Mouse (Mus musculus): ENCODE data around the gene Cask. TPM values are rescaled to one million over a fixed set of nuclear protein-coding genes. Genes with fewer than 3 reads are reported as not detected.

Cask gene
- polyA plus RNA-seq (2012; rRNA removed) = 1.3 and 1.9 TPM in 2 replicates

GRCm38 (mm10) chrX:13851285-13851684 is at the start of gene Cask:
Gene Cask, minus strand, starts transcription at chrX:13851367.
- TF ChIP-seq CTCF (IDR thresholded peaks at IDR 0.05; ENCODE audit: borderline replicate concordance, control insufficient read depth, extremely low read depth, insufficient read depth, low read length, poor library complexity) (no peak), POLR2A (IDR thresholded peaks at IDR 0.05; ENCODE audit: control insufficient read depth, extremely low read depth, insufficient read depth, low read length, poor library complexity) (no peak)
- no peak within 1 kb of the TSS for H3K4me3 ChIP-seq (ENCODE audit: control insufficient read depth, insufficient read depth, low read length)
- H3K27me3 ChIP-seq (ENCODE audit: control insufficient read depth, insufficient read depth, low read length) = no peaks in the 10 kb centered on the region
- no peaks in the 10 kb centered on the region for H3K36me3 ChIP-seq (ENCODE audit: control insufficient read depth, insufficient read depth, low read length)
- no peak for DNase-seq
- H3K27ac ChIP-seq (ENCODE audit: control insufficient read depth, insufficient read depth, low read length) = no peak within 1 kb of the TSS
- 62% methylated on average over 4 of the region's 4 CpGs for WGBS
- H3K4me1 ChIP-seq (replicated peaks; ENCODE audit: control insufficient read depth, insufficient read depth, low read length) = no peaks in the 10 kb centered on the region; the same call in 1 of the 2 replicates

GRCm38 (mm10) chrX:13889976-13890375 is 38.8 kb upstream of the Cask start:
- TF ChIP-seq POLR2A (IDR thresholded peaks at IDR 0.05; ENCODE audit: control insufficient read depth, extremely low read depth, insufficient read depth, low read length, poor library complexity) = no peak
- H3K27me3 ChIP-seq (ENCODE audit: control insufficient read depth, insufficient read depth, low read length) = no peaks in the 10 kb centered on the region
- H3K27ac ChIP-seq (ENCODE audit: control insufficient read depth, insufficient read depth, low read length) = no peak overlapping the region
- no peaks in the 10 kb centered on the region for H3K4me1 ChIP-seq (replicated peaks; ENCODE audit: control insufficient read depth, insufficient read depth, low read length)
- WGBS = 89% methylated on average over 2 of the region's 2 CpGs
- no peak for DNase-seq
- no peaks in the 10 kb centered on the region for H3K36me3 ChIP-seq (ENCODE audit: control insufficient read depth, insufficient read depth, low read length)
- no peak overlapping the region for H3K4me3 ChIP-seq (ENCODE audit: control insufficient read depth, insufficient read depth, low read length)

DNA sequence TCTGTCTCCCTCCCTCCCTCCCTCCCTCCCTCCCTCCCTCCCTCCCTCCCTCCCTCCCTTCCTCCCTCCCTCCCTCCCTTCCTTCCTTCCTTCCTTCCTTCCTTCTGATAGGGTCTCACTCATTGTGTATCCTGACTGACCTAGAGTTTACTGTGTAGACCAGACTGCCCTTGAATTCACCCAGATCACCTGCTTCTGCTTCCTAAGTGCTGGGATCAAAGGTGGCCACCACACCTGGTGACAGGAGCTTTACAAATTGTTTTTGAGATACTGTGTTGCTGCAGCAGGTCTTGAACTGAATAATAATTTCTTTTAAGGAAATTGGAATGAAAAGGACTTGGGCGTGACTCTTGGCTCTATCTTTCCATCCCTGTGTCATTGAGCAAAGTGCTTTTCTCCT is 33.2 kb upstream of the Cask start:
- H3K27ac ChIP-seq (ENCODE audit: control insufficient read depth, insufficient read depth, low read length) = no peak overlapping the region
- TF ChIP-seq POLR2A (IDR thresholded peaks at IDR 0.05; ENCODE audit: control insufficient read depth, extremely low read depth, insufficient read depth, low read length, poor library complexity) = no peak
- TF ChIP-seq CTCF (IDR thresholded peaks at IDR 0.05; ENCODE audit: borderline replicate concordance, control insufficient read depth, extremely low read depth, insufficient read depth, low read length, poor library complexity) = no peak
- 100% methylated on average over 1 of the region's 1 CpGs for whole genome bisulfite sequencing
- DNase-seq = no peak
- H3K4me3 ChIP-seq (ENCODE audit: control insufficient read depth, insufficient read depth, low read length) = no peak overlapping the region
- H3K4me1 ChIP-seq (replicated peaks; ENCODE audit: control insufficient read depth, insufficient read depth, low read length) = no peaks in the 10 kb centered on the region
- H3K36me3 ChIP-seq (ENCODE audit: control insufficient read depth, insufficient read depth, low read length) = no peaks in the 10 kb centered on the region
- no peaks in the 10 kb centered on the region for H3K27me3 ChIP-seq (ENCODE audit: control insufficient read depth, insufficient read depth, low read length)

DNA sequence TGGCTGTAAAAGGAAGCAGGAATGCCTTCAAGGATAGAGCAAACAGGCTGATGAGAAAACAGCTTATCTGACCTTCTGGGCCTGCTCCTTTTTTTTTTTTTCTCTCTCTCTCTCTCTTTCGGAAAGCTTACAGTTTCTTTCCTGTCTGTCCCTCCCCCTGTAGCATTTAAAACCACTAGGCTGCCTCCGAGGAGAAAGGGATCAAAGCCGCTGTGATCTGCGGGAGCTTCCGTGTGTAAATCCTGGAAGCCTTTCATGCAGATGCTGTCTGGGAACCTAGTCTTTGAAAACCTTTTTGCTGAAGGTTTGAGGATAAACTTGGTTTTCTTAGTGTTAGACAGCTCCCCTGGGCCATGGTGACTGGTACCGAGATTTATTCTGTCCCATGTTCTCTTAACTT is 30.8 kb upstream of the Cask start:
- no peak overlapping the region for H3K27ac ChIP-seq (ENCODE audit: control insufficient read depth, insufficient read depth, low read length)
- DNase-seq = no peak
- H3K4me3 ChIP-seq (ENCODE audit: control insufficient read depth, insufficient read depth, low read length) = no peak overlapping the region
- no peaks in the 10 kb centered on the region for H3K4me1 ChIP-seq (replicated peaks; ENCODE audit: control insufficient read depth, insufficient read depth, low read length)
- H3K27me3 ChIP-seq (ENCODE audit: control insufficient read depth, insufficient read depth, low read length) = no peaks in the 10 kb centered on the region
- TF ChIP-seq POLR2A (IDR thresholded peaks at IDR 0.05; ENCODE audit: control insufficient read depth, extremely low read depth, insufficient read depth, low read length, poor library complexity) (no peak), CTCF (IDR thresholded peaks at IDR 0.05; ENCODE audit: borderline replicate concordance, control insufficient read depth, extremely low read depth, insufficient read depth, low read length, poor library complexity) (no peak)
- WGBS = 36% methylated on average over 6 of the region's 6 CpGs
- no peaks in the 10 kb centered on the region for H3K36me3 ChIP-seq (ENCODE audit: control insufficient read depth, insufficient read depth, low read length)

GRCm38 (mm10) chrX:13860145-13860544 is 9.0 kb upstream of the Cask start:
- WGBS = 88% methylated on average over 4 of the region's 4 CpGs
- TF ChIP-seq CTCF (IDR thresholded peaks at IDR 0.05; ENCODE audit: borderline replicate concordance, control insufficient read depth, extremely low read depth, insufficient read depth, low read length, poor library complexity) (no peak), POLR2A (IDR thresholded peaks at IDR 0.05; ENCODE audit: control insufficient read depth, extremely low read depth, insufficient read depth, low read length, poor library complexity) (no peak)
- no peaks in the 10 kb centered on the region for H3K36me3 ChIP-seq (ENCODE audit: control insufficient read depth, insufficient read depth, low read length)

GRCm38 (mm10) chrX:13859051-13859450 is 7.9 kb upstream of the Cask start:
- Histone ChIP-seq H3K36me3 (ENCODE audit: control insufficient read depth, insufficient read depth, low read length) (no peaks in the 10 kb centered on the region), H3K27ac (ENCODE audit: control insufficient read depth, insufficient read depth, low read length) (no peak overlapping the region), H3K4me3 (ENCODE audit: control insufficient read depth, insufficient read depth, low read length) (no peak overlapping the region), H3K27me3 (ENCODE audit: control insufficient read depth, insufficient read depth, low read length) (no peaks in the 10 kb centered on the region), H3K4me1 (replicated peaks; ENCODE audit: control insufficient read depth, insufficient read depth, low read length) (no peaks in the 10 kb centered on the region)
- 97% methylated on average over 9 of the region's 9 CpGs for WGBS
- no peak for DNase-seq
- TF ChIP-seq CTCF (IDR thresholded peaks at IDR 0.05; ENCODE audit: borderline replicate concordance, control insufficient read depth, extremely low read depth, insufficient read depth, low read length, poor library complexity) = no peak
- no peak for TF ChIP-seq POLR2A (IDR thresholded peaks at IDR 0.05; ENCODE audit: control insufficient read depth, extremely low read depth, insufficient read depth, low read length, poor library complexity)

More at GRCm38 (mm10) chrX:13860145-13860544, 9.0 kb upstream of the Cask start:
- Histone ChIP-seq H3K27me3 (ENCODE audit: control insufficient read depth, insufficient read depth, low read length) (no peaks in the 10 kb centered on the region), H3K27ac (ENCODE audit: control insufficient read depth, insufficient read depth, low read length) (no peak overlapping the region), H3K4me3 (ENCODE audit: control insufficient read depth, insufficient read depth, low read length) (no peak overlapping the region), H3K4me1 (replicated peaks; ENCODE audit: control insufficient read depth, insufficient read depth, low read length) (no peaks in the 10 kb centered on the region)
- no peak for DNase-seq

DNA sequence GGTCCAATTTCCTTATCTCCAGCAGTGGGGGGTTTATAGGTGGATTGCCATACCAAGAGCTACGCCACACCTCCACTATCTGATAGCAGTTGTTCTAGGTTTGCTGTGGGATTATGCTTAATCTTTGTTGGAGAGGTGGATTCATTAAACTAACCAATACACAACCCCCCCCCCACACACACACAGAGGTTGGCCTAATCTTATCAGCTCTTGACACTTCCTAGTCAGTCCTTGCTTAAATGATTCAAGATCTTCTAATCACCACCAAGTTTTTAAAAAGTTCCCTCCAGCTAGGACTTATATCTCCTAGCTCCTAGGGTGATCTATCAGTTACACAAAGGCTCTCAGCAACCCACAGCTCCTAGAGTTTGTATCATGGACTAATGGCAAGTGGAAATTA is 2.7 kb downstream of the Cask start:
- WGBS = 100% methylated on average over 1 of the region's 1 CpGs
- Histone ChIP-seq H3K27me3 (ENCODE audit: control insufficient read depth, insufficient read depth, low read length) (no peaks in the 10 kb centered on the region), H3K4me1 (replicated peaks; ENCODE audit: control insufficient read depth, insufficient read depth, low read length) (peaks cover 6% of the 10 kb centered on the region), H3K27ac (ENCODE audit: control insufficient read depth, insufficient read depth, low read length) (no peak overlapping the region), H3K4me3 (ENCODE audit: control insufficient read depth, insufficient read depth, low read length) (no peak overlapping the region), H3K36me3 (ENCODE audit: control insufficient read depth, insufficient read depth, low read length) (no peaks in the 10 kb centered on the region)
- no peak for DNase-seq
- no peak for TF ChIP-seq CTCF (IDR thresholded peaks at IDR 0.05; ENCODE audit: borderline replicate concordance, control insufficient read depth, extremely low read depth, insufficient read depth, low read length, poor library complexity)
- TF ChIP-seq POLR2A (IDR thresholded peaks at IDR 0.05; ENCODE audit: control insufficient read depth, extremely low read depth, insufficient read depth, low read length, poor library complexity) = no peak
